Mouse (Mus musculus) myocyte (in vitro differentiated cells): ENCODE measurements around the gene Rbms3.

ENCODE experiments used
- CEBPB ChIP-seq: IDR thresholded peaks from 2 replicates; pipeline ENCODE4 v1.6.1; 2011; ENCODE audit warnings: mild to moderate bottlenecking, moderate library complexity; ENCODE audit not compliant: poor library complexity, insufficient read depth, severe bottlenecking
- E2F4 ChIP-seq: IDR thresholded peaks from one replicate; pipeline ENCODE4 v1.6.1; 2011; ENCODE audit warnings: mild to moderate bottlenecking, control low read depth, moderate library complexity; ENCODE audit not compliant: insufficient read depth
- MAX ChIP-seq: IDR thresholded peaks from one replicate; pipeline ENCODE4 v1.6.1; 2011; ENCODE audit warnings: low read depth, mild to moderate bottlenecking, control low read depth
- MYOD1 ChIP-seq, 3 experiments: IDR thresholded peaks; one replicate each; pipeline ENCODE4 v1.6.1; 2011; ENCODE audit warnings: control low read depth in 2 of 3, low read depth in 2 of 3, mild to moderate bottlenecking in 2 of 3, moderate library complexity in 1 of 3; ENCODE audit not compliant: insufficient read length in 2 of 3, control insufficient read depth in 1 of 3
- MYOG ChIP-seq, 3 experiments: IDR thresholded peaks; one replicate each; pipeline ENCODE4 v1.6.1; 2011; ENCODE audit warnings: control low read depth in 2 of 3, low read depth in 2 of 3, mild to moderate bottlenecking in 2 of 3; ENCODE audit not compliant: insufficient read length in 2 of 3, control insufficient read depth in 1 of 3, insufficient read depth in 1 of 3
- POLR2A ChIP-seq: IDR thresholded peaks from one replicate; pipeline ENCODE4 v1.6.1; 2011; ENCODE audit warnings: low read depth, mild to moderate bottlenecking, control low read depth, moderate library complexity; ENCODE audit not compliant: insufficient read length
- SRF ChIP-seq: IDR thresholded peaks from one replicate; pipeline ENCODE4 v1.6.1; 2011; ENCODE audit warnings: low read depth; ENCODE audit not compliant: control insufficient read depth, insufficient read length
- USF1 ChIP-seq: IDR thresholded peaks from one replicate; pipeline ENCODE4 v1.6.1; 2011; ENCODE audit warnings: low read depth, mild to moderate bottlenecking, control low read depth, moderate library complexity

DNA sequence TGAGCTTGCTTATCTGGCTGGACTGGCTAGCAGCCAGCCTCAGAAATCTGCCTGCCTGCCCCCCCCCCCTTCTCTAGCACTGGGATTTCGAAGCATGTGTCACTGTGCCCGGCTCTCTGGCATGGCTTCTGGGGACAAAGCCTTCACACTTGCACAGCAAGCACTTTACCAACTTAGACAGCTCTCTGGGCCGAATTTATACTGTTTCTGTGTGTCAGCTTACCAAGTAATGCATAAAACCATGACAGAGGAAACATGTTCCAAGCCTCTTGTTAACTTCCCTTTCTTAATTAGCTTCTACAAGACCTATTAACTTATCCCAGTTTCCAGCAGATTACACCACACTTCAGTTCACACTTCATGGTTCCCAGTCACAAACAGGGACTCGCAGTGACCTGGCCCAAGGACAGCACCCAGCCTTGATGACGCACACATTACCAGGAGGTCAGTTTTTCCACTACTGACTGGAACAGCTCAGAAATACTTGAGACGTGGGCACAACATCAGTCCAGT is 589.7 kb downstream of the Rbms3 start:
- TF ChIP-seq MAX (no peak), POLR2A (no peak), SRF (no peak), USF1 (no peak), MYOD1 (IDR thresholded peaks at IDR 0.05; ENCODE audit: control insufficient read depth in 1 of 3, insufficient read length in 2 of 3, low read depth in 2 of 3) (no peak), CEBPB (no peak), MYOG (IDR thresholded peaks at IDR 0.05; ENCODE audit: control insufficient read depth in 1 of 3, insufficient read depth in 1 of 3, insufficient read length in 2 of 3, low read depth in 2 of 3) (no peak), E2F4 (no peak)
